Mouse (Mus musculus) left cerebral cortex, adult 8-10 months (tissue): Measurements from ENCODE around the gene Plekhg6. TPM values are rescaled to one million over a fixed set of nuclear protein-coding genes. Genes with fewer than 3 reads are reported as not detected.

Experiments
- DNase-seq, 2 experiments: peaks; one replicate each; pipeline ENCODE4 v3.0.0; 2022; ENCODE audit warnings: low spot score in 2 of 2
- total RNA-seq, 4 experiments: library from RNA; stranded (reverse); gene quantifications; 2 replicates each; pipeline ENCODE4 v1.2.4; 2022

The Plekhg6 gene
- total RNA-seq, 4 experiments from 2014 or later = 0.28 to 0.71 (median 0.40) TPM

DNA sequence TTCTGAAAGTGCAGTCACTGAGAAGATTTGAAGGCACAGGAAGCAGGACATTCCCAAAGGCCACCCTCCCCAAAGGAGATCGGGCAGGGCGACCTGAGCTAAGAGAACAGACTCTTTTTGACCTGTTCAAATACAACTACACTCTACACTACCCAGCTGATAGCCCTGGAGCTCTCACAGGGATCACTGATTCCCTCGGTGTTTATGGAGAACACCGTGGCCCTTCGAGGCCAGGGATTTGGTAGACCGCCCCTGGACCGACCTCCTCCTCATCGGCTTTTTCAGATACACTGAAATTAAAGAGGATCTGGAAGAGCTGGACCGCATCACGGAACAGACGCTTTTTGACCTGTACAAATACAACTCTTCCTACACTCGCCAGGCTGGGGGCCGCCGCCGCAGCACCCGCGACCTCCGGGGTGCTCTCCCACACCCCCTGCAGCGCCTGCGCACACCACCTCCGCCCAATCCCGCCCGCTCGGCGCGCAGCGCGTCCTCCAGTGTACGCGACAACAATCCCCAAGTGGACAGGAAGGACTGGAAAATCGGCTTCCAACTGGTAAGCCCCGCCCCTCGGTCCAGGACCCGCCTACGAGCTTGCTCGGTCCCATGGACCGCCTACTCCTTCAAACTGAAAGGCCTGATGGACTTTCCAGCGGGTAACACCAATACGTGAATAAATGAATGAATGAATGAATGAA, 49.8 kb downstream of the Plekhg6 start:
- peak; percentile 40 to 64 for DNase-seq

- DNase-seq = no peak
These were observed 52.4 kb downstream of the Plekhg6 start for GRCm38 (mm10) chr6:125328243-125328642.

- no peak for DNase-seq
These were observed 55.3 kb downstream of the Plekhg6 start for GRCm38 (mm10) chr6:125325337-125325736.

- no peak for DNase-seq
These were observed 57.0 kb downstream of the Plekhg6 start for GRCm38 (mm10) chr6:125323547-125323946.

GRCm38 (mm10) chr6:125322794-125323193, 57.8 kb downstream of the Plekhg6 start:
- peak in 1 of 2 experiments; percentile 20 for DNase-seq

GRCm38 (mm10) chr6:125321114-125321855, 59.3 kb downstream of the Plekhg6 start:
- DNase-seq = no peak

GRCm38 (mm10) chr6:125320323-125320722, 60.3 kb downstream of the Plekhg6 start, which contains the start of gene Scnn1a:
Gene Scnn1a, plus strand, starts transcription at chr6:125320659.
- DNase-seq = no peak

GRCm38 (mm10) chr6:125319919-125320296, 60.7 kb downstream of the Plekhg6 start:
- no peak for DNase-seq

DNA sequence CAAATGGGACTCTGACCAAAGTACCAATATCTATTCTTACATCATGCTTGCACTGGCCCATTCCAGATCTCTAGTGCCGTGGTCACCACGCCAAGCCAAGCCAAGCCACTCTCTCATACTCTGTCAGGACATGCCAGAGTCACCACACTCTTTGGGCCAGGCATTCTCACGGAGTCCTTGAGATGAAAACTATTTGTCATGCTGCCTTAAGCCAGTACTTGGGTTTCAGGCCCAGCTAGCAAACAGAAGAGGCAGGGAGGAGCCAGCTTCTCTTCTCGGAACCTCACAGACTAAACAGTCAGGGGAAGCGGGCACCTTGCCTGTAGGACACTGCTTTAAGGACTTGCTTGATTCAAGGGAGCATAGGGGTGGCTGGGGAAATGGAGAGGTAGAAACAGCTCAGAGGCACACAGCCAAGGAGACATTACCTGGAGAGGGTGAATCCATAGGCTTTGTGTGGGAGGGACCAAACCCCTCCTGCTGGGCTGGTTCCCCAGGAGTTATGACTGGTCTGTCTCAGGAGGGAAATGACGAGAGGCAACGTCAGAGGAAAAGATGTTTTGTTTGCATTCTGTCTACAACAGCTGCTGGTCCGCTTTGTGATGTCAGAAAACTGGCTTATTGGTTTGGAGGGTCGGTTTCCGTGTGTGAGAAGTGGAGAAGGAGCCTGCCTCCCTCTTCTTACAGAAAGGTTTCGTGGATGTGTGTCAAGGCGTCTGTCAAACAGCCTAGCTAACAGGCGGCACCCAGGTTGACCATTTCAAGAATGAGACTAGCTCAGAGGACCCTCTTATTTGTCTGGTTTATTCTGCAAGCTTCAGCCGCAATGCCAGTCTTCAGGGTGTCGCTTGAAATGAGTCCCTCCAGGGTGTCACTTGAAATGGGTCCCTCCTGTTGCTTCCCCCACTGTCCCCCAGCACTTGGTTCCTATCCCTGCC, 61.3 kb downstream of the Plekhg6 start:
- DNase-seq = no peak

DNA sequence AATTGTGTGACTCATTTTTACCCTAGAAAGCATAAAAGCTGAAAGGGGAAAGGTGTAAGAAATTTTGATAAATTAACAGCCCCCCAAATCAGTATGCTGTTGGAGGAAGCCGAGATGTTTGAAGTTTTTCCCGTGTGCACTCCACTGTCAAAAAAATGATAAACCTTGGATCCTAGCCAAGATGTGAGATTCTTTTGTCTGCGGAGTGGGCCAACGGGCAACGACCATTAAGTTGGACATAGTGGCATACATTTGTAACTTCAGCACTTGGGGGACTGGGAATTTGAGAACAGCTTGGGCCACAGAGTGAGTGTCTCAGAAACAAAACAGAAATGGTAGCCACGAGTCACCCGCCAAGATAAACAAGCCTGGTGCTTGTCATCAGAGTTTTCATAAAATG, 63.5 kb downstream of the Plekhg6 start:
- no peak for DNase-seq

- no peak for DNase-seq
These were observed 65.8 kb downstream of the Plekhg6 start for GRCm38 (mm10) chr6:125314746-125315145.

GRCm38 (mm10) chr6:125314231-125314563, 66.4 kb downstream of the Plekhg6 start:
- no peak for DNase-seq

DNA sequence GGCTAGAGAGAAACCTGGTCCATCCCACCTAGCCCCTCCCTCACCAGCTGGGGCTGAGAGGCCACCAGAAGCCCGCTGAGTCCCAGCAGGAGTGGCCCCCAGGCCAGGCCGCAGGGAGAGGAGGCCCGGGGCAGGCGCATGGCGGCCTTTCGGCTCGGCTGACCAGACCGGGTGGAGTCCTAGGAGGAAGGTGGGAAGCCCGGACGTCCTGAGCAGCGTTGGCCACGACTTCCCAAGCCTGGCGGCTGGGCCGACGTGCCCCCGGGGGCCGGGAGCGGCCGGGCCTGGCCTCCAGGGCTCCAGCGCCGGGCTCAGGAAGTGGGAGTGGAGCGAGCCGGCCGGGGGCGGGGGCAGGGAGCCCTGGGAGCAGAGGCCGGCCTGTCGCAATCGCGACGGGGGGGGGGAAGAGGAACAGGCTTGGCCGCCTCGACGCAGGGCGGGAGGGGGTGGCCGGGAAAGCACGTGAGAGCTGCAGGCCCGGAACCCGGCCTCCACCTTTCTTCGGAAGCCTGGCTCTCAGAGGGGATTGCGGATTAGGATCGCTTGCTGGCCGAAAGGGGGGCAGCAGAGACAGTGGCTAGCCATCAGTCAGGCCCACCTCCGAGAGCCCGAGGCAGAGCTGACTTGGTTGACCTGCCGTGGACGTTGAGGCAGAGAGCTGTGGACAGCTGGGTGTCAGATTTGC, 66.9 kb downstream of the Plekhg6 start, which contains the start of gene Ltbr:
Ltbr (minus strand) TSS at position 340 of the 685 bp plus-strand sequence.
- DNase-seq = no peak

Other genes with a start within 250 kb of the Plekhg6 start
- gene Nop2, start 248.9 kb downstream of the Plekhg6 start, total RNA-seq = 10 to 100 TPM; 25.4 to 28.2 (median 27.2) TPM
- 10 to 100 TPM; 62.0 to 68.5 (median 66.4) TPM for gene Iffo1, start 235.6 kb downstream of the Plekhg6 start, total RNA-seq
- 1,000 to 10,000 TPM; 2,585 to 3,221 (median 2,921) TPM for gene Gapdh, start 214.3 kb downstream of the Plekhg6 start, total RNA-seq
- gene Ncapd2, start 189.1 kb downstream of the Plekhg6 start, total RNA-seq = 10 to 100 TPM; 25.9 to 32.9 (median 30.5) TPM
- gene Mrpl51, start 189.0 kb downstream of the Plekhg6 start, total RNA-seq = 10 to 100 TPM; 74.9 to 79.0 (median 77.2) TPM
- 100 to 1,000 TPM; 127 to 156 (median 131) TPM for gene Vamp1, start 165.2 kb downstream of the Plekhg6 start, total RNA-seq
- 1 to 10 TPM; 4.3 to 7.0 (median 6.4) TPM for gene Tapbpl, start 148.9 kb downstream of the Plekhg6 start, total RNA-seq
- gene Cd27, start 143.8 kb downstream of the Plekhg6 start, total RNA-seq = under 1 TPM in 1 of 4 experiments, not detected in 3; 0.32 TPM
- gene Tuba3a, start 94.8 kb downstream of the Plekhg6 start, total RNA-seq = not detected
- gene Ltbr, start 66.9 kb downstream of the Plekhg6 start, total RNA-seq = 10 to 100 TPM in 2 of 4 experiments, 1 to 10 TPM in 2; 7.7 to 11.9 (median 10.3) TPM
- 1 to 10 TPM; 2.6 to 3.7 (median 3.1) TPM for gene Scnn1a, start 60.1 kb downstream of the Plekhg6 start, total RNA-seq
- gene Tnfrsf1a, start 31.4 kb downstream of the Plekhg6 start, total RNA-seq = 10 to 100 TPM; 12.8 to 23.2 (median 16.7) TPM
- gene Cd9, start 114.0 kb upstream of the Plekhg6 start, total RNA-seq = 100 to 1,000 TPM in 2 of 4 experiments, 10 to 100 TPM in 2; 53.2 to 129 (median 82.7) TPM
- 10 to 100 TPM; 16.7 to 22.3 (median 18.8) TPM for gene Vwf, start 166.0 kb upstream of the Plekhg6 start, total RNA-seq